11 mouse cellular contexts compared by ENCODE assay signal in genomic region chr7:74357027-74357426, GRCm38 (mm10).
DNase-seq lines count a peak whose midpoint lies in the region; ATAC-seq lines count a peak whose summit lies in the region.
"Had no signal": no experiment of that assay in that cellular context is flagged by ENCODE, and none has a peak within 500 bp of the region (broad histone marks: within the 10 kb centered on the region; RNA-seq: fewer than 3 reads in every experiment).

No protein-coding gene starts in this region.

- H3K27ac ChIP-seq in intestine, embryonic 14.5 days (ENCODE audit: low read depth), result no peak overlapping the region
- H3K27ac ChIP-seq in intestine, embryonic 16.5 days (ENCODE audit: low read length), result no peak overlapping the region
- H3K27ac ChIP-seq in forebrain, embryonic 15.5 days (replicated peaks), result no peak overlapping the region
- H3K27ac ChIP-seq: limb, embryonic 12.5 days had no signal

- H3K27me3 ChIP-seq in intestine, embryonic 14.5 days (replicated peaks; ENCODE audit: control insufficient read depth, insufficient read depth, low read length), result no peaks in the 10 kb centered on the region
- H3K27me3 ChIP-seq in intestine, embryonic 16.5 days (replicated peaks; ENCODE audit: control insufficient read depth, insufficient read depth, low read length), result no peaks in the 10 kb centered on the region
- H3K27me3 ChIP-seq in forebrain, embryonic 15.5 days, result no peaks in the 10 kb centered on the region
- H3K27me3 ChIP-seq: limb, embryonic 12.5 days had no signal

- no peaks in the 10 kb centered on the region for H3K9me3 ChIP-seq in intestine, embryonic 14.5 days (ENCODE audit: control insufficient read depth, low read length)
- no peaks in the 10 kb centered on the region for H3K9me3 ChIP-seq in intestine, embryonic 16.5 days (ENCODE audit: control insufficient read depth, low read length)
- no peaks in the 10 kb centered on the region for H3K9me3 ChIP-seq in forebrain, embryonic 15.5 days
- H3K9me3 ChIP-seq: limb, embryonic 12.5 days had no signal

- H3K4me2 ChIP-seq in intestine, embryonic 14.5 days (ENCODE audit: low read length), result no peak overlapping the region
- no peak overlapping the region for H3K4me2 ChIP-seq in intestine, embryonic 16.5 days (ENCODE audit: low read depth, low read length)
- no peak overlapping the region for H3K4me2 ChIP-seq in forebrain, embryonic 15.5 days (replicated peaks)
- H3K4me2 ChIP-seq: limb, embryonic 12.5 days had no signal

- peaks cover 9% of the 10 kb centered on the region; the same call in 1 of the 2 replicates for H3K4me1 ChIP-seq in intestine, embryonic 14.5 days (replicated peaks; ENCODE audit: control insufficient read depth, insufficient read depth, low read length)
- peaks cover 4% of the 10 kb centered on the region; the same call in 1 of the 2 replicates for H3K4me1 ChIP-seq in intestine, embryonic 16.5 days (ENCODE audit: control insufficient read depth, insufficient read depth, low read length)
- peaks cover 8% of the 10 kb centered on the region for H3K4me1 ChIP-seq in forebrain, embryonic 15.5 days

- no peak overlapping the region for H3K9ac ChIP-seq in intestine, embryonic 14.5 days (ENCODE audit: low read length)
- no peak overlapping the region for H3K9ac ChIP-seq in intestine, embryonic 16.5 days (ENCODE audit: low read depth, low read length)
- H3K9ac ChIP-seq in forebrain, embryonic 15.5 days (replicated peaks), result no peak overlapping the region
- H3K9ac ChIP-seq: limb, embryonic 12.5 days had no signal

- H3K4me3 ChIP-seq in intestine, embryonic 14.5 days (ENCODE audit: low read depth, low read length), result no peak overlapping the region
- no peak overlapping the region for H3K4me3 ChIP-seq in intestine, embryonic 16.5 days (ENCODE audit: low read length)
- no peak overlapping the region for H3K4me3 ChIP-seq in forebrain, embryonic 15.5 days
- H3K4me3 ChIP-seq: erythroblast, embryonic 14.5 days; limb, embryonic 12.5 days had no signal

- H3K36me3 ChIP-seq in intestine, embryonic 14.5 days (ENCODE audit: control insufficient read depth, insufficient read depth, low read length), result no peaks in the 10 kb centered on the region
- H3K36me3 ChIP-seq in intestine, embryonic 16.5 days (ENCODE audit: control insufficient read depth, insufficient read depth, low read length), result no peaks in the 10 kb centered on the region
- no peaks in the 10 kb centered on the region for H3K36me3 ChIP-seq in forebrain, embryonic 15.5 days
- H3K36me3 ChIP-seq: limb, embryonic 12.5 days had no signal

- no peak for ATAC-seq in intestine, embryonic 14.5 days (replicated peaks; ENCODE audit: low FRiP score, low TSS enrichment, low read depth)
- ATAC-seq in intestine, embryonic 16.5 days, result no peak
- ATAC-seq in forebrain, embryonic 15.5 days (replicated peaks), result peak; percentile 57

- DNase-seq in intestine, embryonic 14.5 days (ENCODE audit: low spot score), result peak; percentile 62
- peak; percentile 46 for DNase-seq in 416B (ENCODE audit: low read depth)
- DNase-seq in Muller cell, postnatal 12 days (ENCODE audit: inconsistent ontology term), result peak; percentile 22
- no peak for DNase-seq in urinary bladder, postnatal 25 days (ENCODE audit: low spot score)
- DNase-seq in c-Kit-positive CD71-positive TER-119-positive erythroid progenitor cells, embryonic 14.5 days (ENCODE audit: low spot score), result no peak
- no peak for DNase-seq in layer of hippocampus, adult 9-11 months
- DNase-seq: heart, postnatal 4 days had no signal

Comparison
In these comparisons a context has a peak if more than half of its experiments do, and no peak if none do; other contexts are left out.
1. DNase-seq: peak in intestine, embryonic 14.5 days (single experiment), 416B (single experiment) and Muller cell, postnatal 12 days (single experiment); none in urinary bladder, postnatal 25 days (single experiment), c-Kit-positive CD71-positive TER-119-positive erythroid progenitor cells, embryonic 14.5 days (single experiment) and layer of hippocampus, adult 9-11 months (single experiment).